Mouse (Mus musculus): ENCODE measurements around the gene Fut2.

Gene Fut2

DNA sequence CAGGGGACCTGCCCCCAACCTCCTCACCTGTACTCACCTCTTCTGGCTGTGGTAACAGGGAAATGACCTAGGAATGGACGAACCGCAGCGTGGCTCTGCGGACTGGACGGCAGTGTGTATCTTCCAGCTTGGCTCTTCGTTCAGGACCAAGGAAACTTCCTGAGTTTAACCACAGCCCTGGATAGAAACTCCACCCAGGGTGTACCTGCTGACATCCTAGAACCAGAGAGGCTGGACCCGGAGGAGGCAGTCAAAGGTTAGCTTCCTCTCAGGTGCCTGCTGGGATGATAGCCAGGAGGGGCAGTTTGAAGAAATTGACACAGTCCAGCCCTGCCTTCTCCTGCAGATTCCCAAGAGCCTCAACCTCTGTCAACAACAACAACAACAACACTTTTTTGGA is at the start of gene Fut2:
TSS of gene Fut2 (minus strand) at position 234 of the 400 bp plus-strand sequence.
- DNase-seq (ENCODE audit: low read depth): no peak

DNA sequence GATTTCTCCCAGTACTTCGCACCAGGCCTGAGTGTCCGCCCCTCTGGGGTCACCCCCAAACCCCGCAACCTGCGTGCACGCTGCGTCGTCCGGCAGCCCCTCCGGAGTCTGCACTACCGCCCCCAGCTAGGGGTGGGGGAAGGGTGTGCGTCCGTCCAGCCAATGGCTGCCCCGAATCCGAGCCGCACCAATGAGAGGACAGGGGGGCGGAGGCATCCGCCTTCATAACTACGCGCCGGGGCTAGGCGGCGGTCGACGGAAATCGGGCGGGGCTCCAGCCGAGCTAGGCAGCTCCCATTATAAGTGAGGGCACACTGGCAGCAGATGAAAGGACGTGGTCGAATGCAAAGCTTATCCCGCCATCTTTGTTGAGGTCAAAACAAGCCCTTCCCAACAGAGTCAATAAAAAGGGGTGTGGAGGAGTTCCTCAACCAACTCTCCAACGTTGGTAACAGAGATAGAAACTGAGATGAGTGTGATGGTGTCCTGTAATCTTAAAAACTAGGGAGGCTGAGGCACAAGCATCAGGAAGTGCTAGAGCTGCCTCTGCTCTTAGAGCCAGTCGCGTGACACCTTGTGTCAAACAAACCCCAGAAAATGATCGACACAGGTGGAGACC is 49.0 kb upstream of the Fut2 start, which contains the start of gene Rpl18:
TSS of gene Rpl18 (plus strand) at position 368 of the 619 bp plus-strand sequence.
- DNase-seq (ENCODE audit: low read depth): peak; percentile 96

DNA sequence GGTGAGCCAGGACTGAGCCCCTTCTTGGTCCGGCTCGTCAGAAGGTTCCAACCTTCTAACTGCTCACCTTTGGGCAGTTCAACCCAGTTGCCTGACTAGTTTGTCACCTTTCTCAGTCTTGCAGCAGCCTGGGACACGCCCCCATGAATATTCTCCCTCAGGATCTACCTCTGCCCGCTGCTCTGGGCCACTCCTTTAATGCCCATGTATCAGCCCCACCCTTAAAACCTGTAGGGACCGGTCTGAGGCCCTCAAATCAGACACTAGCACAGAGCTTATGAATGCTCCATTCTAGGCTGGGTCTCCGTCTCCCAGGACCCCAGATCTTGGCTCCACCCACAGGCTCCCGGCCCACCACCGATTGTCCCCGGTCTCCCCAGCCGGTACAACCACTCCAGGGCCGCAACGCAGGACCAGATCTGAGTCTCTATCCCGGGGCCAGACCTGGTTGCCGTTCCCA is 48.5 kb upstream of the Fut2 start:
- DNase-seq (ENCODE audit: low read depth): no peak

DNA sequence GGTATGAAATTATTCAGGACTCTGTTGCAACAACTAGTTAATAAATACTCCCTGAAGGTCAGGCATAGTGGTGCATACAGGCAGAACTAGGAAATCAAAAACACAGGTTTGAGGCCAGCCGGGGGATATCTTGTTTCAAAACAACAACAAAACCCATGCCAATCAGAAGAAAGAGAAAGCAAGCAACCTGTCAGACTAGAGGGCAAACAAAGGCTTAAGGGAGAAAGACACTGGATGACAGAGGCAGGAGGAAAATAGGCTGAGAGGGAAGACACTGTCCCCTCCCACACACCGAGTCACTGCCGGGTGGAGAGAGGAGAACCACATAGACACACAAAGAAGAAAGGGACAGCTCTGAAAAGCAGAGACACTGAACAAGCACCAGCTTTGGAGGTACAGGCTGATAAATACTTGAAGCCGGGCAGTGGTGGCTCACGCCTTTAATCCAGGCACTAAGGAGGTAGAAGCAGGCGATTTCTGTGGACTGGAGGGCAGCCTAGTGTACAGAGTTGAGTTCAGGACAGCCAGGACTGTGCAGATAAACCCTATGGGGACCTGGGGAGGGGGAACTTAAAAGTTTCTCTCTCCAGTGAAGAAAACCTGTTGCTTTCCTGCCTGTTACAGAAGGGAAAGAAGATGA is 47.8 kb upstream of the Fut2 start:
- DNase-seq (ENCODE audit: low read depth): peak; percentile 18

DNA sequence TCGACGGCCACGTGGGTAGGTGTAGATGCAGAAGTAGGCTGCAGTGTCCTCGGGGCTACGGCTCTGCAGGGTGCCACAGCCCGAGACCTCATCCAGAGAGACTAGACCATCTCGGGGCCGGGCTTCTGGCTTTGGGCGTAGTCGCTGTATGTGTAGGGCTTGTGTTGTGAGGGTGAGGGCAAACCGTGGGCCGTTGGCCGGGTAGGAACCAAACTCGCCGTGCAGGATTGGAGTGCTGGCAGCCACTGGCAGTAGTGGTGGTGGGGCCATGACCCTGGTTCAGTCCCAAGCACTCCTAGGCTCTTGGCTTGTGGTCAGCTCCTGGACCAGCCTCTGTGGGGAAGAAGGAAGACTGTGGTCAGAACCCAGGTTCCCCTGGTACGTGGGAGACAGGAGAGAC is 47.2 kb upstream of the Fut2 start:
- DNase-seq (ENCODE audit: low read depth): no peak

DNA sequence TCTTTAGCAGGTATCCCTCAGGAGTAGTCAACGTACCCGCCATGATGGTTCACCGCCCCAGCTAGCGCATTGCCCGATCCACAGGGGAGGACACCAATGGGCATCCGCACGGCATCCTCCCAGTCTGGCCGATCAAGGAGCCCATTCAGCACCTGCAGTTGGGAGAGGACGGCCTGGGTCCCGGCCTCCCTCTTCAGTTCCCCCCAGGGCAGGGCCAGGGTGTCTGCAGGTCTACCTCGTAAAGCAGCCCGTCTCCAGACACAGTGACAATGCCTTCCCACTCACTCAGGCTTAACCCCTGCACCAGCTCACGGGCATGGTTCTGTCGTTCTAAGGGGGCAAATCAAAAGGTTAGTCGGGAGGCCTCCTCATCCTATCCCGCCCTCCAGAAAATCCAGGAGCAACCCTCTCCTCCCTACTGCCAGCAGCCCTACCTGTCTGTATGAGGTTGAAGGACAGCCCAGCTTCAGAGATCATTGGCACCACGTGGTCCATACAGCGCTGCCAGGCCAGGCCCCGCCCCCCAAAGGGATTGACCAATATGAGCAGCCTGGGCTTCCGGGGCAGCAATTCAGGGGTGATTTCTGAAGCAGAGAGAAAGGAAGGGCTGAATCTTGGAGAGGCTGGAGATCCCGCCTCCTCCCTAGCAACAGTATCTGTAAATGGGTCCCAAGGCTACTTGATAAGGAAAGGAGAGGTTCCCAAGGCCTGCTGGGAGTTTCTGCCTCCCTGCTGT is 46.0 kb upstream of the Fut2 start:
- peak; percentile 15 for DNase-seq (ENCODE audit: low read depth)

DNA sequence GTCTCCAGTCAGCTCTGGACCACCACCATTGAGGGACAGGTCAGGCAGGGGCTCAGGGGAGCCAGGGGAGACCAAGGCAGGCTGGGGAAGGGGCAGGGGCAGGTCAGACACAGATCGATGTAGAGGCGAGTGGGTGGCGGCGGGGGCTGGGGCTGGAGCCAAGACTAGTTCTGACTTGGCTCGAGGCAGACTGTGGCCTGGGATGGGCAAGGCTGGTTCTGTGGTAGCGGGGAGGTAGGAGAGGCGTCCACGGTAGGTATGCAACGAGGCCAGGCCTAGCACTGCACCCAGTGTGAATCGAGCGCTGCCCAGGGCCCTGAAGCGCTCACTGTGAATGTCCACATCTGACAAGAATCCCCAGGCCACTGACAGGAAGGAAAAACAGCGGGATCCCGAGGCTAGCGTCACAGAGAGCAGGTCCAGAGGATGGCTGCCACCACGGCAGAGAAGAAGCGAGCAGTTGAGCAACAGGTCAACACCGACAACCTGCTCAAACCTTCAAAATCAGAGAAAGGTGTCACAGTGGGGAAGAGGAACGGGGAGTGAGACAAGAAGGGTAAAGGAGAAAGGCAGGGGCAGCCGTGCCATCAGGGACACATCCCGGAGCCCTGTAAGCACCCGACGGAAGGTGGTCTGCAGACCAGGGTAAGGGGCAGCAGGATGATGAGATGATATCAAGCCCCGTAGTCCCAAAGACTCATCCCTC is 45.3 kb upstream of the Fut2 start:
- DNase-seq (ENCODE audit: low read depth): no peak

DNA sequence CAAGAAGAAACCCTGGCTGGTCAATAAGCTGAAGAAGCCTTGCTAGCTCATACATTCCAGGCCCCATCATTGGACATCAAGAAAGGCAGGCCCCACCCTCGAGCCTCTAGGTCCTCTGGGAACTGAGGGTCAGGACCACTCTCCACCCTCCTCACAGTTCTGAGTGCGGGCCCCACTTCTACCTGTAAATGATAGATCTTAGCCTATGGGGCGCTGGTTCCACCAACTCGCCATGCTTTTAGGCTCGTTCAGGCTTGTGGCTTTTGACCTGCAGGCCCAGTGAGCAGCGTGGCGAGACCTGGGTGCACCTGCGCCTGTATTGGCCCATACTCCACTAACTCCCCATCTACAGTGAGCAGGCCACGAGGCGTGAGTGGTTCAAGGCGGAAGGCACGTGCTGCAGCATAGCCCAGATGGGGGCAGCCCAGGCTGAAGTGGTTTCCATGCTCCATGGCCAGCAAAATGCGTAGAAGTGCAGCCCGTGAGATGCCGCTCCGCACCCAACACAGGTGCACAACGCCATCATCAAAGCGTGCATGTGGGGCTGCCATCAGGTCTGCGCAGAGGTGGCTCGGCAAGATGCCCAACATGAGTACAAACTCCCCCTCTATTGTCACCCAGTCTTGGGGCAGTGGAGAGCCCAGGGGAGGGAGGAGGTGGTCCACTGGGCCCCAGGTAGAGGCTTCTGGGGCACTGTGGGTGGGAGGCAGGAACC is 44.4 kb upstream of the Fut2 start:
- DNase-seq (ENCODE audit: low read depth): no peak

DNA sequence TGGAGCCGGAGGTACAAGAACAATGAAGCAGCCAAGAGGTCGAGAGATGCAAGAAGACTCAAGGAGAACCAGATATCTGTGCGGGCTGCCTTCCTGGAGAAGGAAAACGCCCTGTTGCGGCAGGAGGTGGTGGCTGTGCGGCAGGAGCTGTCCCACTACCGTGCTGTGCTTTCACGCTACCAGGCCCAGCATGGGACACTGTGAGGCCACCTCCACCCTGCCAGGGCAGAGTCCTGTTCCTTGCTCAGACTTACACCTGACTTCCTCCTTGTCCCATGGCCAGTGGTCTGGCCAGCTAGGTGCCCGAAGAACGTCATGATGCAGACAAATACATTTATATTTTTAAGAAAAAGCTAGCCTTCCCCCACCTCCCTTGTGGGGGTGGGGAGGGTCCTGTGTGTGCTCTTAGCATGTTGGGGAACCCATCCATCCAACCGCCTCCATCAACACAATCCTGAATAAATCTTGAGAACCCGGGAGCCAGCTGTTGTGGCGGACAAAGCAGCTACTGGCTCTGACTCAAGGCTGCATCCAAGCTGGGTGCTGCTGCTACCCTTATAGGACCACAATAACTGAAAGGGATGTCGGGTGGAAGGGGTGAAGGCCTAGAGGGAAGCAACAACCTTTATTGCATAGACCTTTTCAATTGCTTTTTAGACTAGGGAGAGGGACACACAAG is 43.6 kb upstream of the Fut2 start:
- DNase-seq (ENCODE audit: low read depth): peak; percentile 17

DNA sequence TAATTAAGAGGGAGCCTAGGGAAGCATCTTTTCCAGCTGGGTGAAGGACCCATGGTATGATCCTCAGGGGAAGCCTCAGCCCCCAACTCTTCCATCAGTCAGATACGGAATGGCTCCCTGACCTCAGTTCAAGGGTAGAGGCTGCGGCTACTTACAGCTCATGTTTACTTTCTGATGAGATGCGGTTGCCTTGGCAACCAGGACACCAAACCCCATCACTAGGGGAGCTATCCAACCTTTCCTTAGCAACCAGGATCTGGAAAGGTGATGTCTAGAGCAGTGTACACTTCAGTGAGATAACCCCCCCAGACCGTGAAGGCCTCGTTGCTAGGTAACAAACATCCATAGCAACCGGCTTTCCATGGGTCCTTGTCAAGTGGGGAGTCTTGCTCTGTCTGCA is 42.8 kb upstream of the Fut2 start:
- peak; percentile 41 for DNase-seq (ENCODE audit: low read depth)

DNA sequence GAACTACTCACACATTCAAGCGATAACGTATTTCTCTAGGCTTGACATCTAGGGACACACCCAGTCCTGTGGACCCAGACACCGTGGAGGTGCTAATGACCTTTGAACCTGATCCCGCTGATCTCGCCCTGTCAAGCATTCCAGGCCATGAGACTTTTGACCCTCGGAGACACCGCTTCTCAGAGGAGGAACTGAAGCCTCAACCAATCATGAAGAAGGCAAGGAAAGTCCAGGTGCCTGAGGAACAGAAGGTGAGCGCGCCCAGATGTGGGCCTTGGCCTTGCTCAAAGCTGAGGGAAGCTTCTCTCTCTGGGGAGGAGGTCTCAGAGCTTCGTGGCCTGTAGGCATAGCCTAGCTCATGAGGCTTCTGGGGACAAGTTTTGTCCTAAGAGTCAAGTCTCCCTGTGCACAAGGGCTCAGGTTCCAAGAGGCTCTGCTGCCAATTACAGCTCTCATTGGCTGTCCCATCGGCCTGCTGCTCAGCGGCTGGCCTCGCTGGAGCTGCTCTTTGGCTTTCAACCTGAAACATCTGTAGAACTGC is 42.1 kb upstream of the Fut2 start:
- no peak for DNase-seq (ENCODE audit: low read depth)

DNA sequence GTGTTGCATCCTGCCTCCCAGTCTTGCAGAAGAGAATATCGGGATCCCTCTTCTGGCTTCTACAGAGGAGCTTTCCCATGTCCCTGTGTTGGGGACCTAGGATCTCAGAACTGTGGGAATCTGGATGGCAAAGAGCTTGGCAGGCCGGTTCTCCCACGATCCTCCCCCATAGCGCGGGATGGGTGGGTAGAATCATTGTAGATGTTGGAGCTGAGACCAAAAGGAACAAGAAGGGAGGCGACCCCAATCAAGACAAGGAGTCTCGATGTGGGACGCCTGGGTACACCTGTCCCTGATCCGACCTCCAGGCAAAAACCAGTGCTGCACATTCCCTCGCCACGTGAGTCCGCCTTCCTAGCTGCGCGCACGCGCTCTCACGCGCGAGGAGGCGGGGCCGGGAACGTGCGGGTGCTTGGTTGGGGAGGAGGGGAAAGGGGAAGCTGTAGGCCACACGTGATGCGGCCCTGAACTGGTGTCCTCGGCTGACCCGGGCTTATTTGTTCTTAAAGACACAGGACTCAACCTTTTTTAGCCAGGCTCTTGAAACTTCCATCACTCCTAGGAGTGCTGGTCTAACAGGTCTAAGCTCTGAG is 41.3 kb upstream of the Fut2 start:
- DNase-seq (ENCODE audit: low read depth): peak; percentile 94

DNA sequence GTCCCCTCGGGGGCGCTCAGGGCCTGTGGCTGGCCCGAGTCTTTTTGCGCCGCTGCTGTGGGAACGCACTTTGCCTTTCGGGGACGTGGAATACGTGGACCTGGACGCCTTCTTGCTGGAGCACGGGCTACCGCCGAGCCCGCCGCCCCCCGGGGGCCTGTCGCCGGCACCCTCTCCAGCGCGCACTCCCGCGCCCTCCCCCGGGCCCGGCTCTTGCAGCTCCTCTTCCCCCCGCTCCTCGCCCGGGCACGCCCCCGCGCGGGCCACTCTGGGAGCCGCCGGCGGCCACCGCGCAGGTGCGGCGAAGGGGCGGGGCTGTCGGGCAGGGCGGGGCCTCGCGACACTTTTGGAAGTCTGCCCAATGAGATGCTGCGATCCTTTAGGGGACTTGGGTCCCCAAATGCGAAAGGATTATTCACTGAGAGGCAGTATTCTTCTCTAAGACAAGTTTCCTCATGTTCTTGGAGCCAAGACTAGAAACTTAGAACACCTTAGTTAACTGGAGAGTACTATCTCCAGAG is 40.6 kb upstream of the Fut2 start:
- peak; percentile 92 for DNase-seq (ENCODE audit: low read depth)

DNA sequence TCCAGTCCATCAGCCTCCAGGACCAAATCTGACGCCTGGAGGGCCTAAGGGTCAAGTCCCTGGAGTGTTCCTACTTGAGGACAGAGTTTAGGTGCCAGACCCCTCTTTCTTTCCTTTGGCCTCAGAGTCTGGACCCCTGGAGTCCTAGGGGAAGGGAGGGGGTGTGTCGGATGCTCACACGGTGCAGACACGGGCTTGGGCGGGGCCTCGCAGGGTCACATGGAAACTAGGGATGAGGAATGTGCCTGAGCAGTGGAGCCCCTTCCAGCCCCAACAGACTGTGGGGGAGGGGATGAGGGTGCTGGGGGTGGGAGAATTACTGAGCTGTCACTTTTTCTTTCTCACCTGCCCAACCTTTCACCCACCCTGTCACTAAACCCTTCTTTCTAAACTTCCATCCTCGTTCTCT is 39.7 kb upstream of the Fut2 start:
- DNase-seq (ENCODE audit: low read depth): peak; percentile 51

DNA sequence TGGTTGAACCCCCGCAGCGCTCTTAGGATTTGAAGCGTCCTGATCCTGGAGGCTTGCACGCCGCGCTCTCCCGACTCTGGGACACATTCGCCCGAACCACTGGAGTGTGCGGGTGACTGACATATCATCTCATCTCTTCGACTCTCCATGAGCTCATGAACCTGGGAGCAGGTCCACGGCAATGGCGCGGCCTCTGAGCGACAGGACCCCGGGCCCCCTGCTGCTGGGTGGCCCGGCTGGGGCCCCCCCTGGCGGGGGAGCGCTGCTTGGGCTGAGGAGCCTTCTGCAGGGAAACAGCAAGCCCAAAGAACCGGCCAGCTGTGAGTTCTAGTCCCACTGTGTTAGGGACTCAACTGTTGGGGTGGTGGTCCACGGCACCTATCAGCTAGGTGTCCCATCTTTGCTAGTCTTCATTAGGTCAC is 39.3 kb upstream of the Fut2 start:
- no peak for DNase-seq (ENCODE audit: low read depth)

DNA sequence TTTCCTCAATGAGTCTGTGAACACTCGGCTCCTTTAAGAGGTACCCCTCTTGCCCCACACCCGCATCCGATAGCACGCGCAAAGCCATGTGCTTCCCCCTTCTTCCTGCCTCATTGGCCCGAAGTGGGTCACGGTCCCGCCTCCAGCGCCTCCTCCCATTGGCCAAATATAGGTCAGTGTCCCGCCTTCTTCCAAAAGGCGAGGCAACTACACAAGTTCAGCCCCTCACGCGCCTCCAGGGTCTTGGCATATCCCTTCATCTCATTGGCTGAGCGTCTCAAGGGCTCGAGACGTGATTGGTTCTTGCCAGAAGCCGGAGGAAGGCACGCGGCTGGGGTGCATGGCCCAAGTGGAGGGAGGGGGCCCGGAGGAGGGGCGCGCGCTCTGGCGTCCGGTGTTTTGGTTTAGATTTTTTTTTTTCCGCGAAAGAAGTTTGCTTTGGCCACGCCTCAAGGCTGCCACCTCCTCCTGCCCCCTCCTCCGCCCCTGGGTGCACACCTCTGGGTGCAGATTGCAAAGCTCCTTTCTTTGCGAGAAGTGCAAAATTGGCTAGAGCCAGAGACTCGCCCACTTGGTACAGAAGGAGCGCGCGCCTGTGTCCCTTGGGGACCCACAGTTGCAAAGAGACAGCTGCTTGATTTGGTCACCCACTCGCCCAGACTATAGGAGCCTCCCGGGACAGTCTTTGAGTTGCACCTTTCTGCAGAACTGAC is 38.7 kb upstream of the Fut2 start, which contains the start of gene Dbp:
TSS of gene Dbp (plus strand) at position 359 of the 713 bp plus-strand sequence.
- DNase-seq (ENCODE audit: low read depth): peak; percentile 98

DNA sequence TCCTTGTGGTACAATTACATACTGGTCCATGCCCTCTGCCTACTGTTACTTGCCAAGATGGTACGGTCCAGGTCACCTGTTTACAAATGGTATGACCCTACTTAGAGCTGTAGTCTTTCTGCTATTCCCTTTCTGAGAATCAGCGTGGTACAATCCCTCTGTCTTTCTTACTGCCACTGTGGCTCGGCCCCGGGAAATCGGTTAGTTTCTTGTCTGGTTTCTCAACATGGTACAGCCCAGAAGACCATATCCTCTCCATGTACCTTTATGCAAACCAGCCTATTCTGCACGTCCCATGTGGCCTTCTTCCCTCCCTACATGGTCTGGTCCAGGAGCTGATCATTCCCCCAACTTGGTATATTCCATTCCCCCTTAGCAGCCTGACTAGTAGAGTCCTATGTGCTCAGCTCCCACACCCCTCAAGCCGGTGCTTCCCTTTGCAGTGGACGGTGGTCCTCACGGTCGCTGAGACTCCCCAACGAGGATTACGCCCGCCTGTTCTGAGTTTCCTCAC is 37.9 kb upstream of the Fut2 start:
- peak; percentile 82 for DNase-seq (ENCODE audit: low read depth)

DNA sequence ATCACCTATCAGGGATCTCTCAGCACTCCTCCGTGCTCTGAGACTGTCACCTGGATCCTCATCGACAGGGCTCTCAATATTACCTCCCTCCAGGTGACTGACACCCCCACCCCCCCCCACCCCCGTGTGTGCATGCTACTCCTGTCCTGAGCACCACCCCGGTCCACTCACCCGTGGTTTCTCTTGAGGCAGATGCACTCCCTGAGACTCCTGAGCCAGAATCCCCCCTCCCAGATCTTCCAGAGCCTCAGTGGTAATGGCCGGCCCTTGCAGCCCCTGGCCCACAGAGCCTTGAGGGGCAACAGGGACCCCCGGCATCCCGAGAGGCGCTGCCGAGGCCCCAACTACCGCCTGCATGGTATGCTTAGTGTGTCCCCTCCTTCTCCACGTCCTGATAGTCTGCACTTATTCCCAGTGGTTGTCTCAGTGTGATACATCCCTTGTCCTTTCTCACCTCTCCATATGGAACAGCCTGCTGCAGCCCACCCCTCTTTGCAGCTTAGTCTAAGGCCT is 37.4 kb upstream of the Fut2 start:
- DNase-seq (ENCODE audit: low read depth): no peak
